Comparison of ENCODE assay signal across 7 mouse cellular contexts in the genomic region with DNA sequence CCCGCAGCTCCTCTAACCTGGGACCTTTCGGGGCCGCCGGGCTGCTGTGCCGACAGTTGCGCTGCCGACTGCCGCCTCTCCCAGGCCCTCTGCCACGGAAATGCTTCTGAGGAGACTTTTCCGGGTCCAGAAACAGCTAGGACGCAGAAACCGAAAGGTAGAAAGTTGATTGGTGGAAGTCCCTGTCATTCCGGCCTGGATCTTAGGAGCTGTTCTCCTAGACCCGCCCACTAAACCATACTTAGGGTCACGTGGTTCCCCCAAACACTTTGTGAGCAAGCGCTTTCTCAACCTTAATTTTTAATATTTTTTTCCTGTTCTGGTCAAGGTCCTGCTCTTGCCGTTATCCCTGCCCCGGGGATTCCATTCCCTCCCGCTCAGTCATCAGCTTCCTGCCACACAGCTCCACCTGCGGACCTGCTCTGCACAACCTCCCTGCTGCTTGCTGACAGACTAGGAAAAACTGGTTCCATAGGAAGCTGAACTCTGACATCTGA. TPM values are rescaled to one million over a fixed set of nuclear protein-coding genes. Genes with fewer than 3 reads are reported as not detected.
A peak's percentile ranks its signal among the peaks of the same experiment; 100 is the strongest.
DNase-seq lines count a peak whose midpoint lies in the region; ATAC-seq and TF ChIP-seq lines count a peak whose summit lies in the region.
"Not testable (repeated sequence)": the region's sequence is repeated elsewhere in the genome, so short reads cannot be mapped to it uniquely, and the experiment has no call there.

A gene (minus strand): TSS at position 108 of the 497 bp plus-strand sequence.

- not testable (repeated sequence) for H3K9me3 ChIP-seq in embryonic facial prominence, embryonic 10.5 days; intestine, postnatal 0 days (ENCODE audit: control insufficient read depth); midbrain, embryonic 12.5 days

- H3K27ac ChIP-seq in embryonic facial prominence, embryonic 10.5 days (replicated peaks) = peak within 1 kb of the TSS; percentile 81
- H3K27ac ChIP-seq in intestine, postnatal 0 days (ENCODE audit: low read depth, low read length) = peak within 1 kb of the TSS; percentile 88
- H3K27ac ChIP-seq in midbrain, embryonic 12.5 days (replicated peaks) = peak within 1 kb of the TSS; percentile 75
- peak within 1 kb of the TSS; percentile 82 for H3K27ac ChIP-seq in small intestine, adult 2 months (ENCODE audit: insufficient read depth, low read depth, low read length)

- peak; percentile 85 for TF ChIP-seq POLR2A in small intestine, adult 2 months (IDR thresholded peaks at IDR 0.05; ENCODE audit: low read depth, low read length)

- H3K9ac ChIP-seq in intestine, postnatal 0 days (ENCODE audit: low read depth, low read length) = peak within 1 kb of the TSS; percentile 62
- peak within 1 kb of the TSS; percentile 64 for H3K9ac ChIP-seq in midbrain, embryonic 12.5 days (replicated peaks)

- H3K27me3 ChIP-seq in embryonic facial prominence, embryonic 10.5 days (replicated peaks; ENCODE audit: low read depth, poor library complexity, severe bottlenecking); intestine, postnatal 0 days (replicated peaks; ENCODE audit: control insufficient read depth, insufficient read depth, low read length); midbrain, embryonic 12.5 days; small intestine, adult 2 months (ENCODE audit: control insufficient read depth, insufficient read depth, low read length): not testable (repeated sequence)

- intact Hi-C loops in left cerebral cortex, postnatal 4 days (cut with DNase I) = not testable (repeated sequence)

- H3K4me2 ChIP-seq in intestine, postnatal 0 days (replicated peaks; ENCODE audit: low read depth) = peak within 1 kb of the TSS; percentile 66
- H3K4me2 ChIP-seq in midbrain, embryonic 12.5 days (replicated peaks) = peak within 1 kb of the TSS; percentile 52

- under 1% methylated on average over 20 of the region's 20 CpGs for WGBS in embryonic facial prominence, embryonic 10.5 days
- WGBS in intestine, postnatal 0 days = 0% methylated on average over 20 of the region's 20 CpGs
- WGBS in midbrain, embryonic 12.5 days = under 1% methylated on average over 20 of the region's 20 CpGs
- under 1% methylated on average over 20 of the region's 20 CpGs for WGBS in small intestine, adult 2 months

- TF ChIP-seq CTCF in intestine, postnatal 0 days (IDR thresholded peaks at IDR 0.05; ENCODE audit: low read depth) = peak; percentile 44
- TF ChIP-seq CTCF in small intestine, adult 2 months (IDR thresholded peaks at IDR 0.05; ENCODE audit: extremely low read depth, insufficient read length, insufficient replicate concordance, low read depth, low read length) = not testable (repeated sequence)

- H3K36me3 ChIP-seq in embryonic facial prominence, embryonic 10.5 days (replicated peaks); intestine, postnatal 0 days (ENCODE audit: control insufficient read depth, insufficient read depth); midbrain, embryonic 12.5 days; small intestine, adult 2 months (ENCODE audit: control insufficient read depth, insufficient read depth, low read length): not testable (repeated sequence)

- H3K4me3 ChIP-seq in embryonic facial prominence, embryonic 10.5 days = peak within 1 kb of the TSS; percentile 68
- peak within 1 kb of the TSS; percentile 58 for H3K4me3 ChIP-seq in intestine, postnatal 0 days (ENCODE audit: low read depth, low read length)
- H3K4me3 ChIP-seq in midbrain, embryonic 12.5 days = peak within 1 kb of the TSS; percentile 62
- peak within 1 kb of the TSS; percentile 85 for H3K4me3 ChIP-seq in small intestine, adult 2 months (ENCODE audit: low read depth, low read length)

- not testable (repeated sequence) for H3K4me1 ChIP-seq in embryonic facial prominence, embryonic 10.5 days; intestine, postnatal 0 days (replicated peaks; ENCODE audit: control insufficient read depth, insufficient read depth, low read length); midbrain, embryonic 12.5 days; small intestine, adult 2 months (ENCODE audit: control insufficient read depth, insufficient read depth, insufficient read length, low read length)

- peak; percentile 99 for ATAC-seq in intestine, postnatal 0 days
- peak; percentile 99 for ATAC-seq in midbrain, embryonic 12.5 days (ENCODE audit: low FRiP score, low read depth)

- peak; percentile 92 for DNase-seq in adrenal gland, postnatal 10 days
- DNase-seq in embryonic facial prominence, embryonic 10.5 days (ENCODE audit: low spot score) = peak; percentile 85
- DNase-seq in gonadal fat pad, adult 2 months (ENCODE audit: low read depth) = peak; percentile 78
- DNase-seq in left cerebral cortex, postnatal 4 days = peak; percentile 90

RNA-seq across cellular contexts. Expression of the gene that starts here (rescaled TPM):
- 10 to 100 TPM in 1 of 2 experiments, 1 to 10 TPM in 1; 9.6 to 11.7 TPM for total RNA-seq in adrenal gland, postnatal 10 days (2021)
- 7.1 and 8.8 TPM in 2 replicates for polyA plus RNA-seq in embryonic facial prominence, embryonic 10.5 days (2016; fragmentation: Nextera tagmentation; extraction: Ambion mirVana)
- 1.2 and 1.3 TPM in 2 replicates for polyA plus RNA-seq in gonadal fat pad, adult 2 months (2012; rRNA removed)
- polyA plus RNA-seq in intestine, postnatal 0 days (2015; fragmentation: Nextera tagmentation; extraction: Ambion mirVana) = 11.3 and 12.4 TPM in 2 replicates
- total RNA-seq in left cerebral cortex, postnatal 4 days (2021) = 10 to 100 TPM; 13.5 to 13.9 TPM
- polyA plus RNA-seq in midbrain, embryonic 12.5 days (2016; fragmentation: Nextera tagmentation; extraction: Ambion mirVana) = 11.3 and 13.6 TPM in 2 replicates
- 0.09 and 0.18 TPM in 2 replicates for polyA plus RNA-seq in small intestine, adult 2 months (2012; rRNA removed)

Comparison
In these comparisons a context has a peak if more than half of its experiments do, and no peak if none do; other contexts are left out.
1. Peak in every context shown above with its lines: DNase-seq, ATAC-seq, H3K4me3 ChIP-seq and H3K27ac ChIP-seq.